20 mouse cellular contexts compared by ENCODE assay signal in genomic region chr15:99592177-99592576, GRCm38 (mm10). TPM values are rescaled to one million over a fixed set of nuclear protein-coding genes. Genes with fewer than 3 reads are reported as not detected.
DNase-seq lines count a peak whose midpoint lies in the region; ATAC-seq and TF ChIP-seq lines count a peak whose summit lies in the region.
"Had no signal": no experiment of that assay in that cellular context is flagged by ENCODE, and none has a peak within 500 bp of the region (broad histone marks: within the 10 kb centered on the region; RNA-seq: fewer than 3 reads in every experiment).

No protein-coding gene starts in this region.

- 45% methylated on average over 8 of the region's 8 CpGs for WGBS in lung, postnatal 0 days
- 57% methylated on average over 8 of the region's 8 CpGs for WGBS in neural tube, embryonic 15.5 days
- 70% methylated on average over 8 of the region's 8 CpGs for WGBS in midbrain, embryonic 13.5 days

- peak overlapping the region; percentile 45 for H3K4me3 ChIP-seq in lung, postnatal 0 days (ENCODE audit: low read depth, low read length)
- H3K4me3 ChIP-seq in neural tube, embryonic 15.5 days (replicated peaks) = no peak overlapping the region
- no peak overlapping the region for H3K4me3 ChIP-seq in midbrain, embryonic 13.5 days (replicated peaks)
- H3K4me3 ChIP-seq: forebrain, embryonic 13.5 days; heart, embryonic 13.5 days; liver, embryonic 15.5 days had no signal

- TF ChIP-seq EP300 in lung, postnatal 0 days (IDR thresholded peaks at IDR 0.05) = no peak

- ATAC-seq in lung, postnatal 0 days = no peak
- ATAC-seq in neural tube, embryonic 15.5 days (ENCODE audit: low FRiP score) = no peak
- ATAC-seq in midbrain, embryonic 13.5 days = no peak
- ATAC-seq: forebrain, embryonic 13.5 days; hindbrain, postnatal 0 days had no signal

- H3K27ac ChIP-seq in lung, postnatal 0 days (ENCODE audit: low read length) = peak overlapping the region; percentile 72
- no peak overlapping the region for H3K27ac ChIP-seq in neural tube, embryonic 15.5 days (replicated peaks)
- no peak overlapping the region for H3K27ac ChIP-seq in midbrain, embryonic 13.5 days
- H3K27ac ChIP-seq: forebrain, embryonic 13.5 days; heart, embryonic 13.5 days; hindbrain, postnatal 0 days; limb, embryonic 12.5 days; liver, embryonic 15.5 days had no signal

- H3K9me3 ChIP-seq in lung, postnatal 0 days (ENCODE audit: low read length) = no peaks in the 10 kb centered on the region
- no peaks in the 10 kb centered on the region for H3K9me3 ChIP-seq in neural tube, embryonic 15.5 days (replicated peaks)
- H3K9me3 ChIP-seq in midbrain, embryonic 13.5 days = no peaks in the 10 kb centered on the region
- H3K9me3 ChIP-seq: forebrain, embryonic 13.5 days; heart, embryonic 13.5 days; limb, embryonic 12.5 days; liver, embryonic 15.5 days had no signal

- DNase-seq in urinary bladder, postnatal 14 days (ENCODE audit: low spot score) = peak; percentile 64
- DNase-seq in urinary bladder, adult 2 months (ENCODE audit: low spot score) = no peak
- DNase-seq in adrenal gland, adult 2 months = peak; percentile 73
- DNase-seq in lung, postnatal 0 days (ENCODE audit: low spot score) = peak; percentile 65
- no peak for DNase-seq in MN1 (ENCODE audit: low spot score)
- DNase-seq: heart, postnatal 4 days; kidney, adult 8-10 months; spleen, adult 18-20 months had no signal

- no peaks in the 10 kb centered on the region for H3K36me3 ChIP-seq in lung, postnatal 0 days (ENCODE audit: insufficient read depth, low read length)
- H3K36me3 ChIP-seq in neural tube, embryonic 15.5 days = no peaks in the 10 kb centered on the region
- H3K36me3 ChIP-seq in midbrain, embryonic 13.5 days = no peaks in the 10 kb centered on the region
- H3K36me3 ChIP-seq: heart, embryonic 13.5 days; limb, embryonic 12.5 days; liver, embryonic 15.5 days had no signal

- H3K27me3 ChIP-seq in lung, postnatal 0 days (replicated peaks; ENCODE audit: insufficient read depth, low read length) = peaks cover 31% of the 10 kb centered on the region; the same call in 1 of the 2 replicates
- H3K27me3 ChIP-seq in neural tube, embryonic 15.5 days (replicated peaks) = peaks cover 81% of the 10 kb centered on the region
- H3K27me3 ChIP-seq in midbrain, embryonic 13.5 days = peaks cover 85% of the 10 kb centered on the region

- H3K9ac ChIP-seq in lung, postnatal 0 days (replicated peaks; ENCODE audit: low read depth) = peak overlapping the region; percentile 37
- H3K9ac ChIP-seq in neural tube, embryonic 15.5 days (replicated peaks) = no peak overlapping the region
- H3K9ac ChIP-seq in midbrain, embryonic 13.5 days (replicated peaks) = no peak overlapping the region
- H3K9ac ChIP-seq: forebrain, embryonic 13.5 days; heart, embryonic 13.5 days; limb, embryonic 12.5 days; liver, embryonic 15.5 days had no signal

- H3K4me2 ChIP-seq in lung, postnatal 0 days (replicated peaks; ENCODE audit: low read depth, low read length) = peak overlapping the region; percentile 61
- H3K4me2 ChIP-seq in neural tube, embryonic 15.5 days = no peak overlapping the region
- H3K4me2 ChIP-seq in midbrain, embryonic 13.5 days (replicated peaks) = no peak overlapping the region
- H3K4me2 ChIP-seq: forebrain, embryonic 13.5 days; heart, embryonic 13.5 days; limb, embryonic 12.5 days; liver, embryonic 15.5 days had no signal

- no peaks in the 10 kb centered on the region; the same call in 1 of the 2 replicates for H3K4me1 ChIP-seq in lung, postnatal 0 days (ENCODE audit: insufficient read depth, low read depth, low read length)
- peaks cover 15% of the 10 kb centered on the region for H3K4me1 ChIP-seq in neural tube, embryonic 15.5 days
- H3K4me1 ChIP-seq in midbrain, embryonic 13.5 days (replicated peaks) = peaks cover 17% of the 10 kb centered on the region

- TF ChIP-seq CTCF in lung, postnatal 0 days (IDR thresholded peaks at IDR 0.05) = no peak

RNA-seq across cellular contexts. Expression of gene Aqp5, which starts 1.6 kb away (rescaled TPM):
- polyA plus RNA-seq in urinary bladder, adult 2 months (2012; rRNA removed) = 0.86 and 1.3 TPM in 2 replicates
- total RNA-seq in adrenal gland, adult 2 months (2021) = 1 to 10 TPM; 1.1 to 3.4 TPM
- polyA plus RNA-seq in adrenal gland, adult 2 months (2012; rRNA removed) = 0.86 and 1.6 TPM in 2 replicates
- polyA plus RNA-seq in lung, postnatal 0 days (2015; fragmentation: Nextera tagmentation; extraction: Ambion mirVana) = 551 and 593 TPM in 2 replicates
- 1.00 and 3.7 TPM in 2 replicates for polyA plus RNA-seq in neural tube, embryonic 15.5 days (2015; fragmentation: Nextera tagmentation; extraction: Ambion mirVana)
- 0.79 and 1.1 TPM in 2 replicates for polyA plus RNA-seq in midbrain, embryonic 13.5 days (2015; fragmentation: Nextera tagmentation; extraction: Ambion mirVana)
- total RNA-seq: gastrocnemius, postnatal 4 days; megakaryocyte, adult 5-6 weeks had no signal
- polyA plus RNA-seq: limb, embryonic 12.5 days; stomach, embryonic 16.5 days had no signal

RNA-seq across cellular contexts. Expression of gene Aqp6, which starts 9.0 kb away (rescaled TPM):
- 0.03 and 0.07 TPM in 2 replicates for polyA plus RNA-seq in urinary bladder, adult 2 months (2012; rRNA removed)
- not detected for total RNA-seq in adrenal gland, adult 2 months (2021)
- polyA plus RNA-seq in adrenal gland, adult 2 months (2012; rRNA removed) = not detected in 2 replicates
- not detected in 2 replicates for polyA plus RNA-seq in lung, postnatal 0 days (2015; fragmentation: Nextera tagmentation; extraction: Ambion mirVana)
- polyA plus RNA-seq in neural tube, embryonic 15.5 days (2015; fragmentation: Nextera tagmentation; extraction: Ambion mirVana) = 0.64 and 0.72 TPM in 2 replicates
- polyA plus RNA-seq in midbrain, embryonic 13.5 days (2015; fragmentation: Nextera tagmentation; extraction: Ambion mirVana) = 0.71 and 0.99 TPM in 2 replicates
- total RNA-seq: gastrocnemius, postnatal 4 days; heart, postnatal 4 days; megakaryocyte, adult 5-6 weeks had no signal
- polyA plus RNA-seq: forebrain, embryonic 13.5 days; heart, embryonic 13.5 days; limb, embryonic 12.5 days; liver, embryonic 15.5 days; stomach, embryonic 16.5 days had no signal

RNA-seq across cellular contexts. Expression of gene Aqp2, which starts 13.3 kb away (rescaled TPM):
- not detected in 2 replicates for polyA plus RNA-seq in urinary bladder, adult 2 months (2012; rRNA removed)
- total RNA-seq in adrenal gland, adult 2 months (2021) = 1 to 10 TPM in 1 of 2 experiments, under 1 TPM in 1; 0.81 to 3.5 TPM
- 0.40 and 0.59 TPM in 2 replicates for polyA plus RNA-seq in adrenal gland, adult 2 months (2012; rRNA removed)
- not detected in 2 replicates for polyA plus RNA-seq in lung, postnatal 0 days (2015; fragmentation: Nextera tagmentation; extraction: Ambion mirVana)
- not detected in 2 replicates for polyA plus RNA-seq in neural tube, embryonic 15.5 days (2015; fragmentation: Nextera tagmentation; extraction: Ambion mirVana)
- not detected in 2 replicates for polyA plus RNA-seq in midbrain, embryonic 13.5 days (2015; fragmentation: Nextera tagmentation; extraction: Ambion mirVana)
- total RNA-seq: gastrocnemius, postnatal 4 days; heart, postnatal 4 days; hindbrain, postnatal 0 days; megakaryocyte, adult 5-6 weeks; midbrain, postnatal 0 days had no signal
- polyA plus RNA-seq: forebrain, embryonic 13.5 days; heart, embryonic 13.5 days; limb, embryonic 12.5 days; liver, embryonic 15.5 days; midbrain, postnatal 0 days; neural tube, embryonic 14.5 days; stomach, embryonic 16.5 days had no signal

RNA-seq across cellular contexts. Expression of gene Racgap1, which starts 59.3 kb away (rescaled TPM):
- 5.4 and 6.1 TPM in 2 replicates for polyA plus RNA-seq in urinary bladder, adult 2 months (2012; rRNA removed)
- 1 to 10 TPM; 2.8 to 3.7 TPM for total RNA-seq in adrenal gland, adult 2 months (2021)
- 2.6 and 2.7 TPM in 2 replicates for polyA plus RNA-seq in adrenal gland, adult 2 months (2012; rRNA removed)
- polyA plus RNA-seq in lung, postnatal 0 days (2015; fragmentation: Nextera tagmentation; extraction: Ambion mirVana) = 7.5 and 10.9 TPM in 2 replicates
- 59.4 and 84.9 TPM in 2 replicates for polyA plus RNA-seq in neural tube, embryonic 15.5 days (2015; fragmentation: Nextera tagmentation; extraction: Ambion mirVana)
- 118 and 125 TPM in 2 replicates for polyA plus RNA-seq in midbrain, embryonic 13.5 days (2015; fragmentation: Nextera tagmentation; extraction: Ambion mirVana)

Comparison
In these comparisons a context has a peak if more than half of its experiments do, and no peak if none do; other contexts are left out.
1. DNase-seq: peak in urinary bladder, postnatal 14 days (single experiment), adrenal gland, adult 2 months (single experiment) and lung, postnatal 0 days (single experiment); none in urinary bladder, adult 2 months (single experiment) and MN1 (single experiment).
2. RNA of gene Aqp5, which starts 1.6 kb away (polyA plus RNA-seq): 551 to 593 TPM in lung, postnatal 0 days; 0.86 to 1.6 TPM in adrenal gland, adult 2 months, 0.86 to 1.3 TPM in urinary bladder, adult 2 months, 0.79 to 1.1 TPM in midbrain, embryonic 13.5 days and 1.00 to 3.7 TPM in neural tube, embryonic 15.5 days; every median in the first group is over 100 times any median in the second.